Mouse (Mus musculus): Measurements from ENCODE around the gene Stard9.
"Not testable (repeated sequence)": the region's sequence is repeated elsewhere in the genome, so short reads cannot be mapped to it uniquely, and the experiment has no call there.

Gene Stard9

DNA sequence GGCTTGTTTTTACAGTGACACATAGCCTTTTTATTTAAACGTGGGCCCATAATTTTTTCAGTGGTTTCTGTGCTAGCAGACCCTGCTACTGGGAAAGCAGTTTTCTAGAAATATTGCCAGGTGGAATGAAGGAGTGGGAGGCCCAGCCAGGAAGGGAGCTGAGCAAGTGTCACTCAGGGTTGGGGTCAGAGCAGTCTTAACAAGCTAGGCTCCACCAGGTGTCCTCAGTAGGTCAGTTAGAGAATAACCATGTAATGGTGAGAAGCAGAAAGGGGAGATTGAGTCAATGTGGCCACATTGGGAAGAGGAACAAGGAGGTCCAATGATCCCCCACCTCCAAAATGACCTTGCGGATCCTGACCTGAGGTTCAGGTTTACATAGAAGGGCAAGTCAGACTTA is 25.8 kb downstream of the Stard9 start:
- no peak for DNase-seq (ENCODE audit: low read depth, low spot score)

DNA sequence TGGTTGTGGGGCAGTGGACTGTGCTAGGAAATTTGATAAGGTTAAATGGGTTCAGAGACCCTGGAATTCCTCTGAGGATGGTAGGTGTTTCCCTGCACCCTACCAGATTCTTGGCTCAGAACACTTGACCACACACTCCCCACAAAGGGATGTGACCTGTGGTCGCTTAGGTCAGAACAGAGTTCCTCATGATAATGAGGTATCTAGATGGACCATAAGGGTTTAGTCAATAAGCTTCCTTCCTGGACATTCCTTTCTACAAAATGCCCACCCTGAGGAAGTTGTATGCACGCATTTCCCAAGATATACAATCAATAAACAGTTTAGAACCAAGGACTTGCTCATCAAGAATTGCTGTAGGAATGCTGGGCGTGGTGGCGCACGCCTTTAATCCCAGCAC is 27.0 kb downstream of the Stard9 start:
- no peak for DNase-seq (ENCODE audit: low read depth, low spot score)

DNA sequence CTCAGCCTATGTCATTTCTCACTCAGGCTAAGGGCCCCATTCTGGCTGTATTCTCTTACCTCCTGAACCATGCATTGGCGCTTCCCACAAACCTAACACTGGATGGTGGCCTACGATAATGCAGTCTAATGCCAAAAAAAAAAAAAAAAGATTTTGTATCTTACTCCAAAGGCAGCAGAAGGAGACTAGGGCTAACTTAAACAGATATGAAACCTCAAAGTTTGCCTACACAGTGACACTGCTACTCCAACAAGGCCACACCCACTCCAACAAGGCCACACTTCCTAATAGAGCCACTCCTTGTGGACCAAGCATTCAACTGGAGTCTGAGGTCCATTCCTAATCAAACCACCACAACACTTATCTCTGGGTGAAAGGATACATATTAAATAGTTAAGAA is 27.8 kb downstream of the Stard9 start:
- no peak for DNase-seq (ENCODE audit: low read depth, low spot score)

DNA sequence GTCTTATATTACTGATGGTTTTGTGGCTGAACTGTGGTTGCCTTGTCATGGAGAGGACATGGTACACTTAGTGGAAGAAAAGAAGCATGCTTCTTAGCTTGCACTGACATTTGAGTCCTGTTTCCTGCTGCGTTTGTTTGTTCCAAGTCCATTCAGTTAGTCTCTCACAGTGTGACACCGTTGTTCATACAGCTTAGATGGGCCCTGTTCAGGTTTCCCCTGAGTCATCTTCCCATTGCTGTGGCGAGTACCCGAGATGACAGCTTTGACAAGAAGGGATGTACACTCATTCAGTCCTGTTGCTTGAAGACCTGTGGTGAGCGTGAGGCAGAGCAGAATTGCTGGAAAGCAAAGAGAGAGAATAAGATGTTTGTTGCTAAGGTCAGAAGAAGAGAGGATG is 29.6 kb downstream of the Stard9 start:
- no peak for DNase-seq (ENCODE audit: low read depth, low spot score)

DNA sequence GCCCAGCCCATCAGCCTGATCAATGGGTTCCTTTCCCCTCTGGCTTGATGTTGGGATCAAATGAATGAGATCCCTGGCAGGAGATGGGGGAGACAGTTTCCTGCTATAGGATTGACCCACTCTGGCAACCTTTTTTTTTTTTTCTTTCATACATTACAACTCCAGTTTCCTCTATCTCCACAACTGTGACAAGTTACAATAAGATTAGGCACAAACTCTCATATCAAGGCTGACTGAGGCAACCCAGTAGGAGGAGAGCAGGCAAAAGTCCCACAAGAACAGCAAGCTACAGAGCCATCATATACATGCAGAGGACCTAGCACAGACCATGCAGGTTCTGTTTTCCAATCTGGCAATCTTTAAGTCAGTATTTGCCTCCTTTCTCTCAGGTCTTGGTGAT is 30.4 kb downstream of the Stard9 start:
- DNase-seq (ENCODE audit: low read depth, low spot score) = no peak

DNA sequence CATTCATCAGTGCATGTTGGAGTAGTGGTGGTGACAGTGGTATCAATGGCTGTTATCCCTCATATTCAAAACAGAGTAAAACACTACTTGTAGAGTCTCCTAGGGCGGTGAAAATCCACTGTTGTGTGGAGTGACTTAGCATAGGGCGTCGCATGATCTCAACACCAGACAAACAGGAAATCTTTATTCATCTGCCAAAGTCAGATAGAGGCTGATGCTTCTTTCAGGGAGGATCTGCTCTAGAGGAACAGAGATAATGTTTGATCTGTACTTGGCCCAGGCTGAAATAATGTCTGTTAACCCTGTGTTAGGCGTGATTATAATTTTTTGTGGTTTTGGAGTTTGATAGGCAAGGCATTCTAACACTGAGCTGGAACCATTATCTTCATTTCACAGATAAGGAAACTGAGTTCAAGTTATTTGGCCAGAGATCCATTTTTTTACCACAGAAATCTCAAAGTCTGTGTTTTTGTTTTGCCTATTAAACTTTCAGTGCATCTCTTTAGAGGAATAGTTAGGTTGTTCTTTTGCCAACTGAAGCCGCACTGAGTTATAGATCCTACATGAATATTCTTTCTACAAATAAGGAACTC is 31.7 kb downstream of the Stard9 start:
- DNase-seq (ENCODE audit: low read depth, low spot score) = peak; percentile 5

DNA sequence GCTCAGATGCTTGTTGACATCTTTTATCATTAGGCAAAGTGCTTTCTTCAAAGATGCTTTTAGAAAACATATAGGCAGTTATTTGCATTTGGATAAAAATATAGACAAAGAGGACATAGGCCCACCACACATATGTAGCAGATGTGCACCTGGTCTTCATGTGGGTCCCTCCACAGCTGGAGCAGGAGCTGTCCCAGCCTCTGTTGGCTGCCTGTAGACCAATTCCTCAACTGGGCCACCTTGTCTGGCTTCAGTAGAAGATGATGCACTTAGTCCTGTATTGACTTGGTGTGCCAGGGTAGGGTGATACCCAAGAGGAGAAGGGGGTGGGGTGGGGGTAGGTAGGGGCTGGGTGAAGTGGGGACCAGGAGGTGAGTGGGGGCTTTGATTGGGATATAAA is 33.8 kb downstream of the Stard9 start:
- no peak for DNase-seq (ENCODE audit: low read depth, low spot score)

DNA sequence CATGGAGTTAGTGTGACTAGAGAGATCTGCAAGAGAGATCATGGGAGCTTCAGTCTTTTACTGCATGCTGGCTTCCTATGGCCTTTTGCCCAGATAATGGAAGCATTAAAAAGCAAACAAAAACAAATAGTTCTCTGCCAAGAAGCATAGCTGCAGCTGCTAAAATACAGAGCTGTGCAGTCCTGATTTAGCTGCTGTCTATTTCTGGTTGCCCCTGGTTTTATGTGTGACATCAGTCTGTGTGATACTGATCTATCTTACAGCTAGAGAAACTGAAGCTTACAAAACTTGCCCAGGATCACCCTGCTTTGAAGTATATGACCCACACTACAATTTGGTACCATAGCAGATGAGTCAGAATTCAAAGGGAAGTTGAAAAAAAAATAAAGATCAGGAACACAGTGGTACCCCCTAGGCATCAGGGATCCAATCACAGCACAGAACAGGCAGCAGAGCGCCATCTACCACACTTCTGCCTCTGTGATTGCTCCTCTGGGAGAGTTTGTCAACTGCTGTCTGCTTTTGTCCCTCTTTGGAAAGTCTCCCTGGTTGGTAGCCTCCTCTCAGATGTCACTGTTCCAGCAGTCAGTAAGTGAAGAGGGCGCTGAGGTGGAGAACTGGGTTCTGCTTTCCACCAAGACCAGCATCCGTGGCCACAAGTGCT is 34.7 kb downstream of the Stard9 start:
- peak; percentile 19 for DNase-seq (ENCODE audit: low read depth, low spot score)

DNA sequence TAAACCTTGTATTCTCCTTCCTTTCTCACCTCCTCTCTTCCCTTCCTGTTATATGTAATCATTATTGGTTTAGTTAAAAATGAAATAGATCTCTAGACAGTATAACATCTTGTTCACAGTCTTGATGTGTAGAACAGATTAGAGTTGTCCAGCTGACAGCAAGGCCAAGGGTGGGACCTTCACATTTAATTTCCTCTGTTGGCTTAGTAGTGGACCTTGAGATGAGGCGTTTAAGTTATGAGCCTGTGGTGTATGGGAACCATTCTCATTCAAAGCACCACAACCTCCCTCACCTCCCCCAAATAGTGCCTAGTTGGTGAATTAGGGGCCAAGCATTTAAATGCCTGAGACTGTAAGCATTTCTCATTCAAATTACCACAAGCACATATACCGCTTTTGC is 38.5 kb downstream of the Stard9 start:
- DNase-seq (ENCODE audit: low read depth, low spot score) = no peak

DNA sequence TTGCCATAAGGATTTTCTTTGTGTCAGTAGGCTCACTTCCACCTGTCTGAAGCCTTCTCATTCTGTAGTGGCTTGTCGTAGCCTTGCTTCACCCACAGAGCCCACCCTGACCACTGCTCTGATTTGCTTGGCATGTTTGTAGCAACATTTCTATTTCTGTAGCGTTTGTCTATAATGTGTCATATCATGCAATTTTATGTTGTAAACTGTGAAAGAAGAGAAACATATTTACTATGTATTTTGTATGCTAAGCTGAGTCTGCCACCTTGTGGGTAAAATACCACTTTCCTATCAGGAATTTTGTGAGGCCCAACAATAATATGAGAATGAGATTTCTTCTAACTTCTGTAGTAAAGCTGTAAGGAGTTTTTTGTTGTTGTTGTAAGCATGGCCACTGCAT is 41.3 kb downstream of the Stard9 start:
- peak; percentile 8 for DNase-seq (ENCODE audit: low read depth, low spot score)

DNA sequence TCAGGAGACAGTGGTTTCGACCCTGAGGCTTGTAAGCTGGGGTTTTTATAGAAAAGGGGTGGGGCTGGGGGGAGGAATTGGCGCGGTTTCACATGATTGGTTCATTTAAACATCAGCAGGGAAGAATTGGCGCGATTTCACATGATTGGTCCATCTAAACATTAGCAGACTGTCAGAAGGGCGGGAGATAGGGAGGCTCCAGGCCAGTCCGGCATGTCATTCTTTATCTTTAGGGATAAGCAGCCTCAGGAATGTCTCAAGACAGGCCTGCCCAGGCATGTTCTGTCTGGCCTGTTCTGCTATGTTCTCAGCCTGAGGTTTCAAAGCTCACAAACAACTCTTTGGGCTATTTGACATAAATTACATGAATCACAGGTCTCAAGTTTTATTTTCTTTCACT is 52.2 kb downstream of the Stard9 start:
- not testable (repeated sequence) for DNase-seq (ENCODE audit: low read depth, low spot score)

DNA sequence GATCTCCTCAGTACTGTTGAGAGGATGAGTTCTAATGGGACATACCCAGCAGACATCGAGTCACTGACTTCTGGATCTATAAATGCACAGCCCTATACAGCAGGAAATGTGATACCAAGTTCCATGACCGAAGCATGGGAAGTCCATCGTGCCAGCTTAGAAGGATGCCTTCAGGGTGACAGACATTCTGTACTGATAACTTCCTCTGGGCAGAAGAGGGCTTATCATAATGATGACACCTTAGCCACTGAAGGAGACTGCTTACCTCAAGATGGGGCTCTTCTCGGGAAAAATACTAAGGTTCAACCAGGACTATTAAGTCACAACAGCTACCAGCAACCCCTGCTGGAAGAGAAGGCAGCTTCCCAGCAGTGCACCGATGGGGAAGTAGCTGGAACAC is 68.8 kb downstream of the Stard9 start:
- no peak for DNase-seq (ENCODE audit: low read depth, low spot score)

DNA sequence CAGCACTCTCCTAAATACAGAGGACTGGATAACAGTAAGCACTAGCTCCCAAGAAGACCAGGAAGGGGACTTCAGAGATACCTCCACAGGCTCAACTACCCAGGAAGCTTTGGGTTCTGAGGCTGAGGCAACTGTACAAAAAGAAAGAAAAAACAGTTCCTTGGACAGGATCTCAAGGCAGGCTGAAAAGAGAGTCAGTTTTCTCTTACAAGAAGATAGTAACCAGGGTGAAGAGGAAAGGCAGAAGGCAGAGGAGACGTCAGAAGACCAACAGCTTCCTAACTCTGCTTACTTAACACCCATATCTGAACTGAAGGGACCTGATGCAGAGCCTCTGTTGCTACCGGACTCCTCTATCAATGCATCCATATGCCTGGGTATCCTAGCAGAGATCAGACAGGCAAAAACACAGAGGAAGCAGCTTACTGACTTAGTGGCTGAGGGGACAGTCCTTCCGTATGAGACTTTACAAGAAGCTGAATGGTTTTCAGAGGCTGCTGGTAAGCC is 71.5 kb downstream of the Stard9 start:
- DNase-seq (ENCODE audit: low read depth, low spot score) = no peak

DNA sequence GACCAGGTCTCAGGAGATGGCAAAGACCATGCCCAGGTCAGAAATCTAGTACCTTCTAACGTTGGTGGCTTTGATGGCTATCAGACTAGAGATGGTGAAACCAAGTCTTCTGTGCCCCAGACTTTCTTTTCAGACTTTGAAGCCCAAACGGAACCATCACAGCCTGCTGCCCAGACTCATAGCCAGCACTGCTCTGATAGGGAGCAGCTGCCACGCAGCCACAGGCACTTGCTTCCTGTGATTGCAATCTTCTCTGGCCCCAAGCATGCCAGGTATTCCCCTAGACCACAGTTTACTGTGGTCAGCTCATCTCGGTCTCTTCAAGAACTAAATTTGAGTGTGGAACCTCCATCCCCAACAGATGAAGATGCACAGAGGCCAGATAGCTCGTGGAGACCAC is 73.8 kb downstream of the Stard9 start:
- DNase-seq (ENCODE audit: low read depth, low spot score) = no peak

DNA sequence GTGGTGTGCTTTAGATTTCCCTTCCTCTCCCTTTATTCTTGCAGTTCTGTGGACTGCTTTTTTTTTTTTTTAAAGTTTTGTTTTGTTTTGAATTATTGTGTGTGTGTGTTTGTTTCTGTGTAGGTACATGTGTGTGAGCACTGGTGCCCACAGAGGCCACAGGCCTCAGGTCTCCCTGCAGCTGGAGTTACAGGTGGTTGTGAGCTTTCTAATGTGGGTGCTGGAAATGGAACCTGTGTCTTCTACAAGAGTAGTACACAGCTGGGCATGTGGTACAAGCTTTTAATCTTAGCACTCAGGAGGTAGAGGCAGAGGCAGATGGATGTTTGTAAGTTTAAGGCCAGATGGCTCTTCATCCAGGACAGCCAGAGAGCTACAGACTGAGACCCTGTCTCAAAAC is 78.1 kb downstream of the Stard9 start:
- DNase-seq (ENCODE audit: low read depth, low spot score) = no peak

DNA sequence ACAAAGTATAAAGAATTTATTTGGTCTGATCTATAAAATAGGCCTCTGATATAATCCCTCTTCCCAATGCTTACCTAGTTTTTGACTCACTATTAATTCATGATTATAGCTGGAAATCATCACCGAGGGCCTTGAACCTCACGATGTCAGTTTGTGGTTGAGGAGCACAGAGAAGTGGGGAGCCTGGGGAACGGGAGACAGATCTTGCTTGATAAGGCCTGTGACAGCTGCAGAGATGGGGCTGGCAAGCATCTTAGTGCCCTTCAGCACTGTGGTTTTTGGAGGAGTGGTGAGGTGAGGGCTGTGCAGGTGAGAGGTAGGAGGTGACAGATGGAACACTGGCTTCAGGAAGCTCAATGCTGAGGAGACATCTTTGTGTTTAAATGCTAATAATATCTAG is 81.2 kb downstream of the Stard9 start:
- DNase-seq (ENCODE audit: low read depth, low spot score) = no peak

DNA sequence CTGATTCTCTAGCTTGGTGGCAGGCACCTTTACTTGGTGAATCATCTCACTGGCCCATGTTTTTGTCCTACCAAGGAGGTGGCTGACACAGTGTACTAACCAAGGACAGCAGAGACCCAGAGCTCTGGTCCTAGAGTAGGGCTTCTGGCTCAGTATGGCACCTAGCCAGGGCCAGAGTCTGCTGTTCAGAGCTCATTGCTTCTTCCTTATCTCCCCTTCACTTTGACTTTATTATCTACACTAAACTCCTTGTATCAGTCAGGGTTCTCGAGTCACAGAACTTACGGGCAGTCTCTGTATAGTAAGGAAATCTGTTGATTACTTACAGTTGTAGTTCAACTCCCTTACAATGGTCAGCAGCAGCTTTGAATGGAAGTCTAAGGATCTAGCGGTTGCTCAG is 82.0 kb downstream of the Stard9 start:
- no peak for DNase-seq (ENCODE audit: low read depth, low spot score)

DNA sequence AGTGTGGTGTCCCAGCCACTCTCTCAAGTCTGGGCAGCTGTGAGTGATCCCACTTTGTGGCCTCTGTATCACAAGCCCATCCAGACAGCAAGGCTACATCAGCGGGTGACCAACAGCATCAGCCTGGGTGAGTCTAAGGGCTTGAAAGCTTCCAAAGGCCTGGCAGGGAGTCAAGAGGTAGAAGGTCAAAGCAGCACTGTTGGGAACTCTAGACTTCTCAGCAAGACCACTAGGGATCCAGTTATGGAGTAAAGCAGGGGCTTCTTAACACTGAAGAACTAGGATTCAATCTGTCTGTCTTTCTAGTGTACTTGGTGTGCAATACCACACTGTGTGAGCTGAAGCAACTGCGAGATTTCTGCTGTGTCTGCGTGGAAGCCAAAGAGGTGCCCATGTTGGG is 84.5 kb downstream of the Stard9 start:
- DNase-seq (ENCODE audit: low read depth, low spot score) = no peak

DNA sequence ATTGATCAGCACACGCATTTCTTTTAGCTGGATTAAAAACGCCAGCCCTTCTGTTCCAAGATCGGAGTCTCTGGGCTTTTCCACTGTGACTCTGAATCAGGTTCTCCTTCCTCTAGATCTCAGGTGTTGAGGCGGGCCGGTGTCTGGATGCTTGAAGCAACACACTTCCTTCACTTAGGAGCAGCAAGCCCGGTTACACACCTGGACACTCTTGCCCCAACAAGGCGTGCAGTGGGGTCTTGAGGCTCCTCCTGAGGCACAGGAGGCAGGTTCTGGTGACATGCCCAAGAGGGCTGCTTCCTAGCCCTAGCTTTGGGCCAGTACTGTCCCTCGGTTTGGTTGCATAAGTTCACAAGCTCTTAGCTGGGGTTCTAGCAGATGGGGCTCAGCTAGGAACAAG is 89.6 kb downstream of the Stard9 start:
- no peak for DNase-seq (ENCODE audit: low read depth, low spot score)

DNA sequence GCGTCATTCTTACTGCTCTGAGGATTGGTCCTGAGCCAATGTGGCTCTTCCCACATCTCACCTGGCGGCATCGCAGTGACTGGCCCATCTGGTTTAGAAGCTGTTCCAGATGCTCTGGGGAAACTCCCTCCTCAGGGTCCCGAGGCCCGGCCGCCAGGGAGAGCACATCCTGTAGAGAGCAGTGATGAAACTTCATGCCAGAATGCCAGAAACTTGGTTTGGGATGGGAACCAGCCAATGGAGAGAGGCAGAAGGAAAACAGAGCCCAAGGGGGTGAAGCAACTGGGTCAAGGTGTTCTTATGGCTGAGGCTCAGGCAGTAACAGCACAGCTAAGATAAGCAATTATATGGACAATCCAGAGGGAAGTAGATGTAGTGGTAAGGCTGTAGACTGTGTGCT is 91.9 kb downstream of the Stard9 start:
- no peak for DNase-seq (ENCODE audit: low read depth, low spot score)

DNA sequence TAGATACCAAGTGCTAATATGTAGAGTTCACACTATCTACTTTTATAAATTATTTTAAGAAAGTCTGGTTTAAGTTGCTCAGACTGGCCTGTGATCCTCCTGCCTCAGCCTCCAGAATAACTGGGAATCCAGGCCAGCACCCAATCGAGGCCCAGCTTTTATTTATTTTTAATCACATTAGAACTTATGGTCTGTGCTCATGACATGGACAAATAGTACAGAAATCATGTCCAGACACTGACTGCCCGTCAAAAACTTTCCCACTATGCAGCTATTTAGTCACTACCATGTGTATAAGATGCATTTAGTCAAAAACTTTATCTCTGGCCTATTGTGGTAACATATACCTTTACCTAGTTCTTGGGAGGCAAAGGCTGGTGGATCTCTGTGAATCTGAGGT is 93.0 kb downstream of the Stard9 start:
- no peak for DNase-seq (ENCODE audit: low read depth, low spot score)

DNA sequence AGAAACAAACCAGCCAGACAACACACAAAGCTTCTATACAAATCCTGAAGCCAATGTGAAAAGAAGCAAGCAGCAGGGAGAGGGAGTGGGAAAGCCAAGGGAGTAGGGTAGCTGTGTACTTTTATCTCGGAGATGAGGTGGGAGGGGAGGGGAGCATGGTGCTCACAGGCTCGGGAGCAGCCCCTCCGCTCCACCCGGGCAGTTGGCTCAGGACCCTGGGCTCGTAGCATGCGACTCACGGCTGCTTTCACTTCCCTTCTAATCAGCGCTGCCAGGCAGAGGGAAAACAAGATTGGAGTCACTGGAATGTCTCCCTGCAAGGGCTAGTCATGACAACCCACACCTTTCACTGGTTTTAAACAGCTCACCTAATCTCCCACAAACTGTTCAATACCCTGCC is 93.6 kb downstream of the Stard9 start:
- no peak for DNase-seq (ENCODE audit: low read depth, low spot score)

DNA sequence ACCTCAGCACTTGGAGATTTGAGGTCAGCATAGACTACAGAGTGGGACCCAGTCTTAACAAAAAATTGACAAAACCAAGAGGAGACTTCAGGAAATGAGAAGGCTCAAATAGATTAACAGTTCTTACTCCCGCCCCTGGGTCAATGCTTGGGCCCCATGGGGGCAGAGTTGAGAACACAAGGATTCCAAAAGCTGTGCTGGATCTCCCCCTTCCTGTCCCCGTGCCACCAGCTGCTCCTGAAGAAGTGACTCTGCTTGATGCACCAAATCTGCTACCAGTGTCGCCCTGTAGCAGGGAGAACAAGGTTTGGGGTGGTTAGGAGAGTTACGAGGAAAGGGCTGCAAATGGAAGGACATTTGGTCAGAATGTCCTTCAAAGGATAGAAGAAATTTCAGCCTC is 94.7 kb downstream of the Stard9 start:
- DNase-seq (ENCODE audit: low read depth, low spot score) = no peak

DNA sequence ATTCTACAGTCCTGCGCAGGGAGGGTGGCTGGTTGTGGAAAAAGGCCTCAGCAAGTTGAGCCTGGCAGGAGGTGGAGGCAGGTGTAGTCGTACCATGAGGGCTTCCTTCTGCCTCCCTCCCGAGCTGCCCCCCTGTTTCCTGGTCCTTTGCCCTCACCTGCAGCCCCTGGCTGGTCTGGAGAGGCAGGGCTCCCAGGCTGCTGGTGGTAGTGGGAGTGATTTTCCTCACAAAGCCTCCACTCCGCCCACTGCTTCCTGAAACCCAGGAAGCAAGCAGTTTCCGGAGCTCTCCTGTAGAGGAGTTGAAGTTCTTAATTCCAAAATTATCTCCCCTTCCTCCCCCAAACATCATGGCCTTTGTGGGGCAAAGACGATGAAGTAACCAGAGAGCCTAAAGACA is 95.3 kb downstream of the Stard9 start:
- no peak for DNase-seq (ENCODE audit: low read depth, low spot score)

Data from telencephalon, adult 2 months (tissue).